Mouse (Mus musculus) lung, adult 2 months (tissue): ENCODE data around the gene Rab3gap1.

Source experiments
- CTCF ChIP-seq: fragments of 200-500 bp; IDR thresholded peaks from 2 replicates; pipeline ENCODE4 v1.5.1; 2011; ENCODE audit warnings: mild to moderate bottlenecking, low read length, control low read depth; ENCODE audit not compliant: insufficient read depth
- POLR2A ChIP-seq: fragments of 200-500 bp; IDR thresholded peaks from 2 replicates; pipeline ENCODE4 v1.6.1; 2011; ENCODE audit warnings: low read depth, mild to moderate bottlenecking, control low read depth, low read length, borderline replicate concordance; ENCODE audit errors: extremely low read depth

GRCm38 (mm10) chr1:127982268-127982667 is 113.7 kb downstream of the Rab3gap1 start:
- TF ChIP-seq POLR2A = no peak
- no peak for TF ChIP-seq CTCF
